Mouse (Mus musculus) megakaryocyte, embryonic 14.5 days (primary cell): ENCODE data around the gene Tacc2.
"Not testable (repeated sequence)": the region's sequence is repeated elsewhere in the genome, so short reads cannot be mapped to it uniquely, and the experiment has no call there.

Experiments
- FLI1 ChIP-seq: IDR thresholded peaks from 2 replicates; pipeline ENCODE4 v1.6.1; 2012; ENCODE audit warnings: low read length, inconsistent platforms, mixed read lengths
- GATA1 ChIP-seq: IDR thresholded peaks from 3 replicates; pipeline ENCODE4 v1.6.1; 2012; ENCODE audit warnings: mixed read lengths, low read length, inconsistent platforms, borderline replicate concordance

- not testable (repeated sequence) for TF ChIP-seq FLI1, GATA1
These were observed 16.4 kb downstream of the Tacc2 start for GRCm38 (mm10) chr7:130593375-130594239.
